ENCODE assay signal across 8 mouse cellular contexts in genomic region chr2:153529931-153530766, GRCm38 (mm10). TPM values are rescaled to one million over a fixed set of nuclear protein-coding genes. Genes with fewer than 3 reads are reported as not detected.
DNase-seq lines count a peak whose midpoint lies in the region; ATAC-seq lines count a peak whose summit lies in the region.

Nol4l (minus strand) TSS chr2:153529971.

- peak within 1 kb of the TSS; percentile 100 for H3K4me2 ChIP-seq in forebrain, embryonic 11.5 days (ENCODE audit: low read depth, low read length, severe bottlenecking)
- H3K4me2 ChIP-seq in intestine, embryonic 16.5 days (ENCODE audit: low read depth, low read length), result peak within 1 kb of the TSS; percentile 98
- H3K4me2 ChIP-seq in liver, embryonic 16.5 days (ENCODE audit: low read depth, low read length), result peak within 1 kb of the TSS; percentile 99

- H3K9ac ChIP-seq in forebrain, embryonic 11.5 days (ENCODE audit: low read length), result peak within 1 kb of the TSS; percentile 75
- H3K9ac ChIP-seq in intestine, embryonic 16.5 days (ENCODE audit: low read depth, low read length), result peak within 1 kb of the TSS; percentile 85
- peak within 1 kb of the TSS; percentile 84 for H3K9ac ChIP-seq in liver, embryonic 16.5 days (ENCODE audit: low read depth, low read length)

- peaks cover 9% of the 10 kb centered on the region for H3K9me3 ChIP-seq in megakaryocyte, embryonic 14.5 days
- H3K9me3 ChIP-seq in forebrain, embryonic 11.5 days (ENCODE audit: control insufficient read depth, low read length), result no peaks in the 10 kb centered on the region
- H3K9me3 ChIP-seq in intestine, embryonic 16.5 days (ENCODE audit: control insufficient read depth, low read length), result no peaks in the 10 kb centered on the region
- H3K9me3 ChIP-seq in liver, embryonic 16.5 days (replicated peaks; ENCODE audit: control insufficient read depth, low read length), result no peaks in the 10 kb centered on the region

- peak within 1 kb of the TSS; percentile 96 for H3K4me3 ChIP-seq in megakaryocyte, embryonic 14.5 days (replicated peaks)
- peak within 1 kb of the TSS; percentile 74 for H3K4me3 ChIP-seq in forebrain, embryonic 11.5 days (ENCODE audit: low read depth, low read length)
- peak within 1 kb of the TSS; percentile 79 for H3K4me3 ChIP-seq in intestine, embryonic 16.5 days (ENCODE audit: low read length)
- H3K4me3 ChIP-seq in liver, embryonic 16.5 days (ENCODE audit: low read depth, low read length), result peak within 1 kb of the TSS; percentile 81

- H3K36me3 ChIP-seq in megakaryocyte, embryonic 14.5 days (replicated peaks; ENCODE audit: low read length), result peaks cover 24% of the 10 kb centered on the region
- H3K36me3 ChIP-seq in forebrain, embryonic 11.5 days (ENCODE audit: control insufficient read depth, insufficient read depth, low read length), result no peaks in the 10 kb centered on the region
- no peaks in the 10 kb centered on the region for H3K36me3 ChIP-seq in intestine, embryonic 16.5 days (ENCODE audit: control insufficient read depth, insufficient read depth, low read length)
- no peaks in the 10 kb centered on the region for H3K36me3 ChIP-seq in liver, embryonic 16.5 days (ENCODE audit: control insufficient read depth, insufficient read depth)

- H3K4me1 ChIP-seq in megakaryocyte, embryonic 14.5 days, result peaks cover 61% of the 10 kb centered on the region
- peaks cover 12% of the 10 kb centered on the region for H3K4me1 ChIP-seq in forebrain, embryonic 11.5 days (replicated peaks; ENCODE audit: control insufficient read depth, insufficient read depth, low read length)
- H3K4me1 ChIP-seq in intestine, embryonic 16.5 days (ENCODE audit: control insufficient read depth, insufficient read depth, low read length), result peaks cover 28% of the 10 kb centered on the region
- peaks cover 48% of the 10 kb centered on the region for H3K4me1 ChIP-seq in liver, embryonic 16.5 days (ENCODE audit: control insufficient read depth, low read depth, low read length)

- 1% methylated on average over 33 of the region's 86 CpGs for WGBS in forebrain, embryonic 11.5 days
- WGBS in intestine, embryonic 16.5 days, result 2% methylated on average over 54 of the region's 86 CpGs
- WGBS in liver, embryonic 16.5 days (ENCODE audit: insufficient replicate concordance), result 1% methylated on average over 57 of the region's 86 CpGs

- H3K27ac ChIP-seq in forebrain, embryonic 11.5 days (ENCODE audit: low read depth, low read length), result peak within 1 kb of the TSS; percentile 60
- H3K27ac ChIP-seq in intestine, embryonic 16.5 days (ENCODE audit: low read length), result peak within 1 kb of the TSS; percentile 90
- peak within 1 kb of the TSS; percentile 89 for H3K27ac ChIP-seq in liver, embryonic 16.5 days (ENCODE audit: low read length)

- ATAC-seq in megakaryocyte, adult 5-6 weeks (ENCODE audit: poor library complexity, severe bottlenecking), result no peak
- peak; percentile 28; the same call in 1 of the 2 replicates for ATAC-seq in forebrain, embryonic 11.5 days (replicated peaks; ENCODE audit: low FRiP score)
- peak; percentile 5 for ATAC-seq in intestine, embryonic 16.5 days
- ATAC-seq in liver, embryonic 16.5 days (ENCODE audit: low read depth), result peak; percentile 1; the same call in 1 of the 2 replicates

- no peak for DNase-seq in adrenal gland, postnatal 4 days (ENCODE audit: low spot score in 2 of 2)
- peak; percentile 80 for DNase-seq in forebrain, embryonic 11.5 days (ENCODE audit: low spot score)
- peak; percentile 70 for DNase-seq in retina, postnatal 1 day
- DNase-seq in T-cell, adult 2 months (ENCODE audit: low spot score), result no peak

- H3K27me3 ChIP-seq in megakaryocyte, embryonic 14.5 days (replicated peaks), result no peaks in the 10 kb centered on the region
- H3K27me3 ChIP-seq in forebrain, embryonic 11.5 days (ENCODE audit: control insufficient read depth, insufficient read depth, low read length), result peaks cover 10% of the 10 kb centered on the region
- H3K27me3 ChIP-seq in intestine, embryonic 16.5 days (replicated peaks; ENCODE audit: control insufficient read depth, insufficient read depth, low read length), result peaks cover 10% of the 10 kb centered on the region
- H3K27me3 ChIP-seq in liver, embryonic 16.5 days (ENCODE audit: control insufficient read depth, insufficient read depth, low read depth, low read length), result peaks cover 16% of the 10 kb centered on the region

RNA-seq across cellular contexts. Expression of gene Nol4l, which starts in this region (rescaled TPM):
- 10.6 and 40.8 TPM in 2 replicates for polyA plus RNA-seq in megakaryocyte, embryonic 14.5 days (2012; ENCODE audit: insufficient read depth, low replicate concordance)
- total RNA-seq in megakaryocyte, adult 5-6 weeks (2015), result 1.2 and 2.1 TPM in 2 replicates
- 0.20 and 0.62 TPM in 2 replicates for total RNA-seq in megakaryocyte, adult 5-6 weeks (2017)
- 10 to 100 TPM; 26.7 to 26.9 TPM for total RNA-seq in adrenal gland, postnatal 4 days (2021)
- 25.6 and 26.2 TPM in 2 replicates for polyA plus RNA-seq in forebrain, embryonic 11.5 days (2014; fragmentation: Nextera tagmentation; extraction: Ambion mirVana)
- 28.6 and 34.2 TPM in 2 replicates for polyA plus RNA-seq in intestine, embryonic 16.5 days (2015; fragmentation: Nextera tagmentation; extraction: Ambion mirVana)
- 3.9 and 4.3 TPM in 2 replicates for polyA plus RNA-seq in liver, embryonic 16.5 days (2015; fragmentation: Nextera tagmentation; extraction: Ambion mirVana)

Comparison
In these comparisons a context has a peak if more than half of its experiments do, and no peak if none do; other contexts are left out.
1. RNA of gene Nol4l (total RNA-seq): 26.7 to 26.9 TPM in adrenal gland, postnatal 4 days; 0.20 to 2.1 TPM in megakaryocyte, adult 5-6 weeks; every median in the first group is over 4 times any median in the second.
2. DNase-seq: peak in forebrain, embryonic 11.5 days (single experiment) and retina, postnatal 1 day (single experiment); none in adrenal gland, postnatal 4 days (0 of 2) and T-cell, adult 2 months (single experiment).
3. Peak in every context shown above with its lines, with median percentiles within 50 percentile points of each other: H3K4me3 ChIP-seq, H3K27ac ChIP-seq, H3K4me2 ChIP-seq and H3K9ac ChIP-seq.